Mouse (Mus musculus) small intestine, adult 2 months (tissue): ENCODE measurements around the gene Pkp4.

ENCODE experiments used
- CTCF ChIP-seq: fragments of 200-500 bp; IDR thresholded peaks from 2 replicates; pipeline ENCODE4 v1.5.1; 2012; ENCODE audit warnings: low read depth, mild to moderate bottlenecking, control low read depth, inconsistent platforms, low read length, moderate library complexity, mixed read lengths; ENCODE audit not compliant: insufficient replicate concordance, insufficient read length; ENCODE audit errors: extremely low read depth
- POLR2A ChIP-seq: fragments of 200-500 bp; IDR thresholded peaks from 2 replicates; pipeline ENCODE4 v1.6.1; 2012; ENCODE audit warnings: low read depth, mild to moderate bottlenecking, control low read depth, inconsistent platforms, low read length, moderate library complexity

- TF ChIP-seq POLR2A (no peak), CTCF (no peak)
These were observed 182.1 kb downstream of the Pkp4 start for GRCm38 (mm10) chr2:59342591-59343210.
